Mouse (Mus musculus): Measurements from ENCODE around the gene Plaa.

DNA sequence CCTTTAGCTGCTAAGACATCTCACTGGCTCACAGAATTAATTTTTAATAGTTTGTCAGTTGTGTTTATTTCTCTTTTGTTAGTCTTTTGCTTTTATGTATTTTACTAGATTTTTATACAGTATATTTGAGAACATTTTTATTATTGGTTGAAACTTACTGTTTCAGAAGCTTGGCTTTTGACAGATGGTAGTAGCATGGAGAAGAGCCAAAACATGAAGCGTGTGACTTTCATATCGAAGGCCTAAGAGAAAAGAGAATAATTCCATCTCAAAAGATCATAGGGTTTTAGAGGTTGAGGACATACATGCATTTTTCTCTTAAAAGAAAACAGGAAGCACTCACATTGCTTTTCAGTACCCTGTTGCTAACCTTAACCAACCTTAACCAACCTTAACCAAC is 40.1 kb upstream of the Plaa start:
- TF ChIP-seq CEBPB (IDR thresholded peaks at IDR 0.05; ENCODE audit: low read depth) = no peak
- no peak for TF ChIP-seq MYOG (IDR thresholded peaks at IDR 0.05; ENCODE audit: control insufficient read depth, extremely low read depth, insufficient read length)
- TF ChIP-seq CTCF (IDR thresholded peaks at IDR 0.05; ENCODE audit: control insufficient read depth, insufficient read depth, insufficient read length) = no peak

All from C2C12 (cell line).